Mouse (Mus musculus) neural tube, embryonic 14.5 days (tissue): ENCODE data around the gene Defa25. TPM values are rescaled to one million over a fixed set of nuclear protein-coding genes. Genes with fewer than 3 reads are reported as not detected.
"Not testable (repeated sequence)": the region's sequence is repeated elsewhere in the genome, so short reads cannot be mapped to it uniquely, and the experiment has no call there.

Experiments
- ATAC-seq: fragments of 200-750 bp; cut with Nextera tagmentation; 2 replicates; pipeline ENCODE4 v1.8.0; 2017; ENCODE audit warnings: low read depth, mild to moderate bottlenecking, moderate TSS enrichment, moderate library complexity
- H3K27ac ChIP-seq: fragments of 300-500 bp; sonication (generic); 2 replicates; pipeline ENCODE4 v1.5.1; 2014; ENCODE audit warnings: low read depth, mild to moderate bottlenecking, control low read depth, low read length, moderate library complexity, mixed read lengths
- H3K27me3 ChIP-seq: fragments of 300-500 bp; sonication (generic); 2 replicates; pipeline ENCODE4 v1.6.1; 2014; ENCODE audit warnings: low read length; ENCODE audit not compliant: control insufficient read depth, insufficient read depth
- H3K36me3 ChIP-seq: fragments of 300-500 bp; sonication (generic); 2 replicates; pipeline ENCODE4 v1.6.1; 2014; ENCODE audit warnings: low read length, mixed read lengths; ENCODE audit not compliant: control insufficient read depth, insufficient read depth
- H3K4me1 ChIP-seq: fragments of 300-500 bp; sonication (generic); 2 replicates; pipeline ENCODE4 v1.6.1; 2014; ENCODE audit warnings: low read length; ENCODE audit not compliant: control insufficient read depth, insufficient read depth
- H3K4me2 ChIP-seq: fragments of 300-500 bp; sonication (generic); 2 replicates; pipeline ENCODE4 v1.6.1; 2014; ENCODE audit warnings: mild to moderate bottlenecking, low read depth, low read length, control low read depth
- H3K4me3 ChIP-seq: fragments of 300-500 bp; sonication (generic); 2 replicates; pipeline ENCODE4 v1.5.1; 2014; ENCODE audit warnings: low read depth, low read length, control low read depth, mixed read lengths
- H3K9ac ChIP-seq: fragments of 300-500 bp; sonication (generic); replicated peaks from 2 replicates; pipeline ENCODE4 v1.6.1; 2014; ENCODE audit warnings: low read depth, mild to moderate bottlenecking, control low read depth, low read length, mixed read lengths
- H3K9me3 ChIP-seq: fragments of 300-500 bp; sonication (generic); 2 replicates; pipeline ENCODE4 v1.6.1; 2016; ENCODE audit warnings: low read length; ENCODE audit not compliant: control insufficient read depth
- WGBS: fragments of 180-500 bp; shearing (Covaris S2); extraction: QIAGEN DNeasy Blood & Tissue Kit; methylation state at CpG from one replicate; pipeline ENCODE4 v1.1.7; 2014; 5-methylcytosine and 5-hydroxymethylcytosine counted together
- polyA plus RNA-seq: library from polyadenylated mRNA; unstranded; fragments of >200 nt; fragmentation: Nextera tagmentation; extraction: Ambion mirVana; gene quantifications from 2 replicates; pipeline ENCODE4 v1.2.1, GENCODE M21; 2014

Gene Defa25
- polyA plus RNA-seq, result not detected in 2 replicates

- not testable (repeated sequence) for H3K9ac ChIP-seq, ATAC-seq, H3K4me3 ChIP-seq, H3K9me3 ChIP-seq, H3K27ac ChIP-seq, H3K27me3 ChIP-seq, H3K36me3 ChIP-seq, H3K4me2 ChIP-seq, H3K4me1 ChIP-seq
Observed at GRCm38 (mm10) chr8:21084142-21084541, at the start of gene Defa25. TSS of gene Defa25 (plus strand) at chr8:21084442.

GRCm38 (mm10) chr8:21054747-21055146 is 29.5 kb upstream of the Defa25 start, which contains the start of gene Defa23:
TSS of gene Defa23 (plus strand) at chr8:21055047.
- H3K9ac ChIP-seq, ATAC-seq, H3K27ac ChIP-seq, H3K27me3 ChIP-seq, H3K36me3 ChIP-seq, H3K4me2 ChIP-seq, H3K4me1 ChIP-seq, H3K4me3 ChIP-seq, H3K9me3 ChIP-seq: not testable (repeated sequence)
- no CpG with 5 or more reads among the region's 1 CpGs for WGBS

- H3K4me1 ChIP-seq, H3K4me2 ChIP-seq, H3K4me3 ChIP-seq, H3K9ac ChIP-seq, H3K27me3 ChIP-seq, H3K27ac ChIP-seq, ATAC-seq, H3K9me3 ChIP-seq, H3K36me3 ChIP-seq: not testable (repeated sequence)
- whole genome bisulfite sequencing, result 77% methylated on average over 1 of the region's 1 CpGs
Observed at GRCm38 (mm10) chr8:21064738-21065137, 19.5 kb upstream of the Defa25 start, which contains the start of gene Defa35. TSS of gene Defa35 (plus strand) at chr8:21065038.

- H3K27ac ChIP-seq, result no peak overlapping the region
- no peak for ATAC-seq
- no peaks in the 10 kb centered on the region for H3K36me3 ChIP-seq
- 50% methylated on average over 4 of the region's 4 CpGs for WGBS
- no peak overlapping the region for H3K4me3 ChIP-seq
- H3K27me3 ChIP-seq, result no peaks in the 10 kb centered on the region
- H3K4me1 ChIP-seq, result no peaks in the 10 kb centered on the region
- no peak overlapping the region for H3K4me2 ChIP-seq
- no peaks in the 10 kb centered on the region for H3K9me3 ChIP-seq
- H3K9ac ChIP-seq, result no peak overlapping the region
Observed at GRCm38 (mm10) chr8:21093106-21093505, 8.9 kb downstream of the Defa25 start.

GRCm38 (mm10) chr8:21095950-21096349 is 11.7 kb downstream of the Defa25 start, which contains the start of gene Gm14851:
TSS of gene Gm14851 (minus strand) at chr8:21096050.
- ATAC-seq, H3K4me3 ChIP-seq, H3K27me3 ChIP-seq, H3K4me1 ChIP-seq, H3K9me3 ChIP-seq, H3K4me2 ChIP-seq, H3K27ac ChIP-seq, H3K36me3 ChIP-seq, H3K9ac ChIP-seq: not testable (repeated sequence)
- 57% methylated on average over 1 of the region's 2 CpGs for WGBS

- H3K4me1 ChIP-seq, H3K9me3 ChIP-seq, H3K4me3 ChIP-seq, H3K4me2 ChIP-seq, H3K27ac ChIP-seq, H3K9ac ChIP-seq, ATAC-seq, H3K36me3 ChIP-seq, H3K27me3 ChIP-seq: not testable (repeated sequence)
- 60% methylated on average over 3 of the region's 3 CpGs for WGBS
Observed at GRCm38 (mm10) chr8:21134342-21134741, 50.1 kb downstream of the Defa25 start, which contains the start of gene Defa30. TSS of gene Defa30 (plus strand) at chr8:21134642.

Other genes starting within 250 kb of the Defa25 start
- gene Defb33, start 191.8 kb upstream of the Defa25 start, polyA plus RNA-seq, result not detected in 2 replicates
- not detected in 2 replicates for gene Gm15056, start 181.8 kb upstream of the Defa25 start, polyA plus RNA-seq
- gene Gm6040, start 162.4 kb upstream of the Defa25 start, polyA plus RNA-seq, result not detected in 2 replicates
- gene AY761185, start 139.7 kb upstream of the Defa25 start, polyA plus RNA-seq, result not detected in 2 replicates
- not detected in 2 replicates for gene Defa21, start 58.9 kb upstream of the Defa25 start, polyA plus RNA-seq
- not detected in 2 replicates for gene Defa23, start 29.4 kb upstream of the Defa25 start, polyA plus RNA-seq
- gene Defa35, start 19.4 kb upstream of the Defa25 start, polyA plus RNA-seq, result not detected in 2 replicates
- not detected in 2 replicates for gene Gm14851, start 11.6 kb downstream of the Defa25 start, polyA plus RNA-seq
- gene Defa30, start 50.2 kb downstream of the Defa25 start, polyA plus RNA-seq, result not detected in 2 replicates
- not detected in 2 replicates for gene Defa22, start 77.8 kb downstream of the Defa25 start, polyA plus RNA-seq
- not detected in 2 replicates for gene Defa31, start 107.2 kb downstream of the Defa25 start, polyA plus RNA-seq
- gene Gm15293, start 117.1 kb downstream of the Defa25 start, polyA plus RNA-seq, result not detected in 2 replicates
- gene Gm15292, start 165.3 kb downstream of the Defa25 start, polyA plus RNA-seq, result not detected in 2 replicates
- not detected in 2 replicates for gene Defa27, start 231.1 kb downstream of the Defa25 start, polyA plus RNA-seq
- not detected in 2 replicates for gene Defa29, start 242.6 kb downstream of the Defa25 start, polyA plus RNA-seq